Mouse (Mus musculus): ENCODE results near the gene Ubald2.
"Not testable (repeated sequence)": the region's sequence is repeated elsewhere in the genome, so short reads cannot be mapped to it uniquely, and the experiment has no call there.

The Ubald2 gene

GRCm38 (mm10) chr11:116433356-116434286 lies at the start of gene Ubald2:
TSS of gene Ubald2 (plus strand) at chr11:116434094.
- peak; percentile 100 for DNase-seq (ENCODE audit: low read depth, low spot score)

- DNase-seq (ENCODE audit: low read depth, low spot score), result no peak
Measured at GRCm38 (mm10) chr11:116384171-116384570, 49.7 kb upstream of the Ubald2 start.

- no peak for DNase-seq (ENCODE audit: low read depth, low spot score)
Measured at GRCm38 (mm10) chr11:116385999-116386398, 47.9 kb upstream of the Ubald2 start.

DNA sequence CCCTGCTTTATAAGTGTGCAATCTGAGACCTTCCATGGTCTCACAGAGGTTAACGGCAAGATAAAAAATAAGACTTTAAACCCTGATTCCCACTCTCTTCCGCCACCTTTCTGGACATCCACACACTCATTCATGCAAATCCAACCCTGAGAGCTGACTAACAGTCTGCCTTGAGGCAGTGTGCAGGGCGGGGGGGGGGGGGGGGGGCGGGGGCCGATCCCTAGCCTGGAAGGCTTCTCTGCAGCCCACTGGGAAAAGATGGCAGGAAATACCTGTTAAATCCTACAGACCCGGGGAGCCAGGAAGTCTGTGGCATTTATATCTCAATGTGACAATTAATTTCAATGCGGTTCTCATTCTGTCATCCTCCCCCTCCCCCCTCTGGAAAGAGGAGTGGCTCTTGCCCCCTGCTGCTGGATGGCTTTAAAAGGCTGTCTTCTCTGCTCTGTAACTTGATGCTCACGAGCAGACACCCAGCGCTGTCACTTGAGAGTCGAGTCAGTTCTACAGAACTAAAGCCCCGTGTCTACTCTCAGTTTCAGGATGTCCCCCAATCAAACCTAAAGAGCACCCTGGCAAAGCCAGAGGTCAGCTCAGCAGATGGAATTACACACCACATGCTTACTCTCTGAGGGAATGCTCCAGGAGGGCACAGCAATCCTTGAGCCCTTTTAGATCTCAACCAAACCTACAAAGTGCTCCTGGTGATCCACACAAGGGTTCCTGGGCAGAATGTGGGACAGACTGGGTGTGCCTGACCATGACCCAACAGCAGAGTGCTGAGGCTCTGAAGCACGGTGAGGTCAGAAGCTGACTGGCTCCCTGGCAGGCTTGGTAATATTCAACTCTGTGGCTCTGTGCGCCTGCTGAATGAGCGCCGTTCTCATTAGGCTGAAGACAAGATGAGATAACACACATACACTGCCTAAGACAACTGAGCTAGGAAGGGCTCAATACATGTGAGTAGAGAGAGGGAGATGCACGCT lies 46.5 kb upstream of the Ubald2 start:
- DNase-seq (ENCODE audit: low read depth, low spot score), result peak; percentile 69

DNA sequence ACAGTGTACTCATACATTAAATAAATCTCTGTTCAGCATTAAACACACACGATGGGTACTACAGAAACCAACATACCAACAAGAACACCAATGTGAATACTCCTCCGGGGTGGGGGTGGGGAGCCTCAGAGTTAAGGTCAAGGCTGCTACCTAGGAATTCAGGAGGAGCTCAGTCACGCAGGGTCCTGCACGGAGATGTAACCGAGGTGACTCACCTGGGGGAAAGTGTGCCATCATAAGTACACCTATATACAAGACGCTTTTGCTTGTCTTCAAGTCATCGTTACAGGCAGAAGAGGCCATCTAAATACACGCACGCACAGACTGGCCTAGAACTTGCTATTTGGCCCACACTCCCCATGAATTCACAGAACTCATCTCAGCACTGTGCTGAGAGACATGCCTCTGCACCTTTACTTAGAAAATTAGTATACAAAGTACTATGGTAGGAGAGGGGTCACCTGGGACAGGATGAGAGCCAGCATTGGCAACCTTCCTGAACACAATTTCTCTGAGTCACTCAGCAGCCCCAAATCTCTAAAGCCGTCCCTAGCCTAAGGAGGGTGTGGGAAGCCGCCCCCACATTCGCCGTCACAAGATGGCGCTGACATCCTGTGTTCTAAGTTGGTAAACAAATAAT lies 44.9 kb upstream of the Ubald2 start:
- no peak for DNase-seq (ENCODE audit: low read depth, low spot score)

GRCm38 (mm10) chr11:116394769-116395168 lies 39.1 kb upstream of the Ubald2 start:
- DNase-seq (ENCODE audit: low read depth, low spot score), result no peak

DNA sequence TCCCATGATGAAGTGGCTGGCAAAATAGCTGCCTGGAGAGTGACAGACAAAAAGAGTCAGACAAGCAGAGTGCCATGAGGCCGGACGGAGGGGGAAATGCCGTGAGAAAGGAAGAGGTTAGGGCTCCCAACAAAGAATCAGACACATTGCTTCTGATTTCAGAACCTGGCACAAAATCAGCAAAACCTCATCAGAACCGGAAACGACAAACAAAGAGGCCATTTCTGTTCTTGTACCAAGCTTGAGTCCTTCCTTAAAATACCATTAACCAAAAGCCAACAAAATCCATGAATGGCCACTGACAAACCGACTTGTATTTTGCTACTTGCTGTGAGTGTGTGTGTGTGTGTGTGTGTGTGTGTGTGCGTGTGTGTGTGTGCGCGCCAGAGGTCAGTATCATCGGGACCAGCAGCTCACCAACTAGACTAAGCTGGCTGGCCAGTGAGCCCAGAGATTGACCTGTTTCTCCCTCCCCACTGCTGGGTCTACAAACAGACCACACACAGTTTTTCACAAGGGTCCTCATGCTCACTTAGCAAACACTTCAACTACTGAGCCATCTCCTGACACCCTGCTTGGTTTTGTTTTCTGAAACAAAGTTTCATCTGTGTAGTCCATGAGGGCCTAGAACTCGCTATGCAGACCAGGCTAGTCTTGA lies 37.5 kb upstream of the Ubald2 start:
- DNase-seq (ENCODE audit: low read depth, low spot score), result no peak

DNA sequence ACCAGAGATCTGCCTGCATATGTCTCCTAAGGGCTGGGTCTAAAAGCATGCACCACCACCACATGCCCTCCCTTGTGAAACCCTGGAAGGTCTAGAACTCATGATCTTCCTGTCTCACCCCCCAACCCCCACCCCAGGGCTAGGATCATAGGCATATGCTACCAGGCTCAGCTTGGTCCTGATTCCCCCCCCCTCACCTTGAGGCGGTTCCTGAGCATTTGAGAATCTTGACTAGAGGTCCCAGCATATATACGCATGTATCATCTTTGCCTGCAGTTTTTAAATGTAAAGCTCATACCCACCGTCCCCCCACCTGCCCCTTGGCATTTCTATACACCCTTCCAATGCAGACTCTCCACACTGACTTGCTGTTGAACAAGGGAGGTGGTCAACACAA lies 37.0 kb upstream of the Ubald2 start:
- no peak for DNase-seq (ENCODE audit: low read depth, low spot score)

- DNase-seq (ENCODE audit: low read depth, low spot score), result no peak
Measured at GRCm38 (mm10) chr11:116397517-116398347, 36.2 kb upstream of the Ubald2 start.

- no peak for DNase-seq (ENCODE audit: low read depth, low spot score)
Measured at GRCm38 (mm10) chr11:116398348-116398677, 35.6 kb upstream of the Ubald2 start.

DNA sequence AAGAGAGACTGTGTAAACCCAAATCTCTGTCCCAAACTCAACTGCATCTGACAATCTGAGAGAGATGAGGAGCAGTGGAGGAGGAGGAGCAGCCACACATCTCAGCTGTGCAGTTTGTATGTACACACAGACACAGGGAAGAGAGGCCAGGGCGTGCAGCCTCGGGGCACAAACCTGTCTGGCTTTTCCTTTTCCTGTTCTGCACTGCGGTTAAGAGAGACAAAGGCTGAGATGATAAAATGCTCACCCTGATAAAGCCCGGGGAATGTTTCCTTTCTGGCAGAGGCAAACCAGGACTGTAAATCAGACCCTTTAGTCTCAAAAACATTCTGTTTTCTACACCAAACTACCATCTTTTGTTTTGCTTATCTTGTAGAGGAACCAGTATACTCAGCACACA lies 33.3 kb upstream of the Ubald2 start:
- no peak for DNase-seq (ENCODE audit: low read depth, low spot score)

DNA sequence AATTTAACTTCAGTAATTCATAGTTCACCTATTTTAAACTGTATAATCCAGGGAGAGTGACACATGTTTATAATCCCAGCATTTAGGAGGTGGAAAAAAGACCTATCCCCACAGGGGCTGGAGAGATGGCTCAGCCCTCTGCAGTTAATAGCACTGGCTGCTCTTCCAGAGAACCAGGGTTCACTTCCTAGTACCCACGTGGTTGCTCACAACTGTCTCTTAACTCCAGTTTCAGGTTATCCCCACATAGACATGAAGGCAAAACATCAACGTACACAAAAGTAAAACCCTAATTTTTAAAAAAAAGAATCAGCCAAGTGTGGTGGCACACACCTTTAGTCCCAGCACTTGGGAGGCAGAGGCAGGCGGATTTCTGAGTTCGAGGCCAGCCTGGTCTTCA lies 28.3 kb upstream of the Ubald2 start:
- no peak for DNase-seq (ENCODE audit: low read depth, low spot score)

GRCm38 (mm10) chr11:116406231-116406728 lies 27.6 kb upstream of the Ubald2 start:
- DNase-seq (ENCODE audit: low read depth, low spot score), result no peak

GRCm38 (mm10) chr11:116409008-116409407 lies 24.9 kb upstream of the Ubald2 start:
- no peak for DNase-seq (ENCODE audit: low read depth, low spot score)

GRCm38 (mm10) chr11:116410415-116410814 lies 23.5 kb upstream of the Ubald2 start:
- not testable (repeated sequence) for DNase-seq (ENCODE audit: low read depth, low spot score)

GRCm38 (mm10) chr11:116411582-116411981 lies 22.3 kb upstream of the Ubald2 start:
- DNase-seq (ENCODE audit: low read depth, low spot score), result no peak

DNA sequence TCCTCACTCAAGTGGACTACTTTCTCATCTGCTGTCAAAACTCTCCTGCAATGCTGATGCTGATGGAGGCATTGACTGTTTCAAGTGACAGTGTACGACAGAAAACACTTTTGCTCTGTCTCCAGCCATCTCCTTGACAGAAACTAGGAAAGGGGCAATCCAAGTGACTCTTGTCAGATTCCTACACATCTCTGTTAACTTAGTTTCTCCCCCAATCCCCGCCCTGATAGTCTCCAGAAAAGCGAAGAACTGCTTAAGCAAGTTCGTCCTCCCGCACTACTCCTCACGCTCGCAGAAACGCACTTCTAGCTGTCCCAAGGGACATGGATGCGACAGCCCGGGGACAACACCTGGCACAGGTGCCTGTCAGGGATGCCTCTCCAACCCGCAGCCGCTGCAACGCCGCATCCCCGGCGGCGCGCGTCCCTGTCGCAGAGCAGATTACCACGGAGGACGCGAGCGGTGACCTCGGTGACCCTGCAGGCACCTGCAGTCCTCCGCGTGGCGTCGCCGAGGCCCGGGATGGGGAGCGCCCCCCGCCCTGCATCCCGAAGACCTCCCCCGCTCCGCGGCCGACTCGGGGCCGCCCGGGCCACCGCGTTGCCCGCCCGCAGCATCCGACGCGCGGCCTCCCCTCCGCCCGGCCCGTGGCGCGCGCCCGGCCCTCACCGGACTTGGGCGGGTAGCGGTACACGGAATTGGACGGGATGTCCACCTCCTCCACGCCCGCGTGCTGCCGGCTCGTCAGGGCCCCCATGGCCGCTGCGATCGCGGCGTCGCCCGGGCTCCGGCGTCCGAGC lies 21.7 kb upstream of the Ubald2 start:
- DNase-seq (ENCODE audit: low read depth, low spot score), result no peak

GRCm38 (mm10) chr11:116412904-116413630 lies 20.8 kb upstream of the Ubald2 start, which contains the start of gene Rnf157:
TSS of gene Rnf157 (minus strand) at chr11:116413032.
- no peak for DNase-seq (ENCODE audit: low read depth, low spot score)

DNA sequence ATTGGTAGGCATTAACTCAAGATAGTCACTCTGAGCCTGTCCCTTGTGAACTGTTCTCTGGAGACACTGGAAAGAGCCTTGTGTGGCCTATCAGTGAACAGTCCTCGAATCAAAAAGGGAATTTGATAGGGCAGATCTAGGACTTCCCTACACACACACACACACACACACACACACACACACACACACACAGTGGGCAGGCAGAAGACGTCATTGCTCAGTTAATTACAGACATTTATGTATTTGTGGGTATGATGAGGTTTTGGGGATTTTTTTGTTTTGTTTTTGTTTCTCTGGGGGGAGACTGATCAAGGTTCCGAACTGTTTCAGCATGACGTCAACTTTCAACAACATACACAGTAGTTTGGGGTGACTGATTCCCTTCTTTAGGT lies 20.3 kb upstream of the Ubald2 start:
- DNase-seq (ENCODE audit: low read depth, low spot score), result no peak

All from WW6 (cell line).